Mouse (Mus musculus): ENCODE measurements around the gene Slc20a1. TPM values are rescaled to one million over a fixed set of nuclear protein-coding genes. Genes with fewer than 3 reads are reported as not detected.

The Slc20a1 gene
- polyA plus RNA-seq, 2 experiments from 2014 or later: 94.7 to 130 TPM

DNA sequence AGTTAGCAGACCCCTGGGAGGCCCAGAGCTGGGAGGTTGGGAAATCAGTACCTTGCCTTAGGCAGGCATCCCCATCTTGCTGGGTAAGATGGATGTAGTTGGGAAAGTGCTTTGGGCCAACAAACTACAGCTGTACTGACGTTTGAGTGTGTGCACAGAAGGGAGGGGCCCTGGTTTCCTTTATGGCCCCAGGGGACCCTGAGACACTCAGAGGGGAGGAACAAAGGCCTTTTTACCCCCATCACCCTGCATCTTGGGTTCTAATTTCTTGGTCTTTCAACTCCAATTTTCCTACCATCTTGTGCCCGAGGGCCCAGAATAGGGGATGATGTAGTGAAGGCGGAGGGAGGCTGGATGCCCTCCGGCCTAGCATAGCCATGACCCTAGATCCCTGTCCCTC, 57.4 kb downstream of the Slc20a1 start:
- no peak for ATAC-seq

DNA sequence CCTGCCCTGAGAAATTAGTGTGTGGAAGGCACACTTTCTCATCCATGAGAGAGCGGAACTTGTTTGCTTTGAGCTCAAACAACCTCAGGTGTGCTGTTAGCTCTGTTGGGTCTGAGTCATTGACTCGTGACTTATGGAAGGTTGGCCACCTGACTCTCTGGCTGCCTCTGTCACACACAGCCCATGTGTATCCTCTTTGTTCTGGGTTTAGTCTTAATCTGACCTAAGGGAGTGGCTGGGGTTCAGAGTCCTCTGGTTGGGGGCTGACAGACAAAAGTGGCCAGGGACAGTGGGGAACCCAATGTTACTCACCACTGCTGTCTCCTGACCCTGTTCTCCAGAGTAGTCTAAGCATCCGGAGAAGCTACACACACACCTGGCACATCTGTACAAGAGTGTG, 59.5 kb downstream of the Slc20a1 start:
- ATAC-seq: no peak

DNA sequence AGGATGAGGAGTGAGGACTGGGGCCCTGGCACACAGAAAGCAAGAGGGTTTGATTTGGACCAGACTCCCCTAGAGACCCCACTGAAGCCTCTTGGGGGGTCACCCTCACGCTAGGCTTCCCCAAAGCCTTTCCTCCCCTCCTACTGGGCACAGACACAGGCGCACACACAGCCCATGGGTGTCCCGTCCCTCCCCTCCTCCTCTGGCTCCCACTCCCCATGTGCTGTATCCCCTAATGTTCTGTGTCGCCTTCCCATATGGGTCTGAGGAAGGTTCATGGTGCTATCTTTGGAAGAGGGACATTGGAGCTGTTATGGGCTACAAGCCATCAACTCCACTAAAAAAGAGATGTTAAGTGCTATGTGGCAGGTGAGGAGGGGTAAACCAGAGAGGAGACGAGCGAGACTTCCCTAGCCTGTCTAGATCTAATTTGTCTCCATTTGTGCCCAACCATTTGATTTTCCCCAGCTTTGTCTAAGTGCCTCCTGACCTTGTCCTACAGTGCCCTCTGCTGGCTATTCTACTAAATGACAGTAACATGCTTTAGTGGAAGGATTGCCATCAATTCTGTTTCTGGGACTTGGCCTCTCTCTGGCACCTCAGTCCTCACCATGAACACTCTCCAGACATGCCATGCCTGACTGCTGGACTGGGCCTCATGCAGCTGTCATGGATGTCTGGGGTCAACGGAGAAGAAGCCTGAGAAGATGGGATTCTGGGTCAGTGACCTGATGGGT, 60.1 kb downstream of the Slc20a1 start:
- ATAC-seq: peak; percentile 93

DNA sequence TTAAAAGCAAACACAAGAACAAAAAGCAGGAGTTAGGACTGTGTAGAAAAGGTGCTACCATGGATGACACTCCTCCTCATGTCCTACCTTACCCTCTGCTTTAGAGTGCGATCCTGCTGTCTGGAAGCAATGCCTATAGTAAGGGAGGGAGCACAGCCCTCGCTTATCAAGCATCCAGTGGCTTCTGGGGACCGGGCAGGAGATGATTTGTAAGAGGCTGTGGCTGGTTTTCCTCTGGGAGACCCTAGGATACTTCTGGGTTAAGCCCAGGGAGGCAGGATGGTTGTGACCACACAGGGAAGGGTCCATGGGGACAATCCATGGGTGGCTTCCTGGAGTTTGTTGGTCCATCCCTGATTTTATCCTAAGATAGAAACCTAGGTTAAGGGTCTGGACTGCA, 62.1 kb downstream of the Slc20a1 start:
- ATAC-seq: no peak

Other genes starting within 250 kb of the Slc20a1 start
- gene Zc3h6, start 231.4 kb upstream of the Slc20a1 start, polyA plus RNA-seq (2017; shearing (Covaris generic)): 10 to 100 TPM in 1 of 2 experiments, 1 to 10 TPM in 1; 9.6 to 11.9 TPM
- 1 to 10 TPM; 1.7 to 2.2 TPM for gene Gm10762, start 231.0 kb upstream of the Slc20a1 start, polyA plus RNA-seq (2017; shearing (Covaris generic))
- not detected for gene Vinac1, start 150.6 kb upstream of the Slc20a1 start, polyA plus RNA-seq (2017; shearing (Covaris generic))
- 1 to 10 TPM; 2.2 to 2.4 TPM for gene Ttl, start 132.8 kb upstream of the Slc20a1 start, polyA plus RNA-seq (2017; shearing (Covaris generic))
- gene Polr1b, start 97.8 kb upstream of the Slc20a1 start, polyA plus RNA-seq (2017; shearing (Covaris generic)): 10 to 100 TPM; 16.3 to 32.3 TPM
- 10 to 100 TPM; 31.0 to 40.3 TPM for gene Chchd5, start 69.1 kb upstream of the Slc20a1 start, polyA plus RNA-seq (2017; shearing (Covaris generic))
- 1 to 10 TPM; 3.7 to 8.0 TPM for gene Ckap2l, start 98.4 kb downstream of the Slc20a1 start, polyA plus RNA-seq (2017; shearing (Covaris generic))
- gene Il1a, start 111.2 kb downstream of the Slc20a1 start, polyA plus RNA-seq (2017; shearing (Covaris generic)): not detected
- gene Il1b, start 172.4 kb downstream of the Slc20a1 start, polyA plus RNA-seq (2017; shearing (Covaris generic)): under 1 TPM in 1 of 2 experiments, not detected in 1; 0.31 TPM

All from CD4-positive, CD25-positive, alpha-beta regulatory T cell, adult 4 months (primary cell).